Mouse (Mus musculus): Measurements from ENCODE around the gene 4921536K21Rik. TPM values are rescaled to one million over a fixed set of nuclear protein-coding genes. Genes with fewer than 3 reads are reported as not detected.

Gene 4921536K21Rik
- total and polyA plus RNA-seq, 2 experiments from 2014 or later, result 0.12 TPM; not detected in 1

DNA sequence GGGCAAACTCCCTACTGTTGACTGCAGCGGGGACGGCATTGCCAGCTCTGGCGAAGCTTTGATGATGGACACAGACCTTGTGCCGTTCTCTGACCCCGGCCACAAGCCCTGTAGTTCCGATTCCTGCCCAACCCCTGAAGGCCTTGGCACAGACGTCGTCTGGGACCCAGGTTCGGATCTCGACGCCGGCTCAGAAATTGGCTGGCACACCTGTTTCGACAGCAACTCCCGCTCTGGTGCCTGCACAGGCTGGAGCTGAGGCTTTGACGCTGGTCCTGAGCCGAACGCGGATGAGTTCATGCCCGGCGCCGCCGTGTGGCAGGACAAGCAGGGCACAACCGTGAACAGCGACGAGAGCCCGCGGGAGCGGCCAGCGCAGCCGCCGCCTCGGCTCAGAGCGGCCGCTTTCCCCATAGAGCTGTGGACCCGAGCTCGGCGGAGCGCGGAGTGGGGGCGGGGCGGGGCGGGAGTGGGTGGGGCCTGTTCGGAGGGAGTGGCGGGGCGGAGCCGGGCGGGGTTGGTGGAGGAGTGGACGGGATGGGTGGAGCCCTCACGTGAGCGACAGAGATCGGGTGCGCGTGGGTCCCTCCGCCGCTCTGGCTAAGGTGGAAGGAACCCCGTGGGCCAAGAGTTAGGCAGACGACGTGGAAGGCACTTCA lies 31.3 kb downstream of the 4921536K21Rik start, which contains the start of gene Osbp2:
Osbp2 (minus strand) TSS at position 450 of the 659 bp plus-strand sequence.
- peak; percentile 21; the same call in 1 of the 2 replicates for TF ChIP-seq EP300 (IDR thresholded peaks at IDR 0.05; ENCODE audit: low read depth)
- peak; percentile 61 for TF ChIP-seq CTCF (IDR thresholded peaks at IDR 0.05; ENCODE audit: low read depth)
- H3K27me3 ChIP-seq (ENCODE audit: control insufficient read depth, insufficient read depth, low read length), result 0 out of 2 replicates have a peak, but pooled peaks cover 6% of the 10 kb centered on the region
- H3K9ac ChIP-seq (replicated peaks; ENCODE audit: low read depth, low read length), result peak within 1 kb of the TSS; percentile 39; the same call in 1 of the 2 replicates
- DNase-seq (ENCODE audit: low spot score) (peak; percentile 73), ATAC-seq (ENCODE audit: insufficient read depth, low read depth) (peak; percentile 94)
- H3K4me3 ChIP-seq (ENCODE audit: low read depth, low read length), result peak within 1 kb of the TSS; percentile 51
- peak within 1 kb of the TSS; percentile 43 for H3K27ac ChIP-seq (ENCODE audit: low read depth)
- no peaks in the 10 kb centered on the region for H3K36me3 ChIP-seq (replicated peaks; ENCODE audit: control insufficient read depth, insufficient read depth, low read length)
- 5% methylated on average over 48 of the region's 58 CpGs for WGBS
- no peaks in the 10 kb centered on the region for H3K9me3 ChIP-seq (replicated peaks; ENCODE audit: control insufficient read depth, low read length)
- H3K4me2 ChIP-seq (ENCODE audit: low read depth, low read length), result peak within 1 kb of the TSS; percentile 85
- peaks cover 12% of the 10 kb centered on the region for H3K4me1 ChIP-seq (ENCODE audit: control insufficient read depth, insufficient read depth)

- no peaks in the 10 kb centered on the region for H3K9me3 ChIP-seq (replicated peaks; ENCODE audit: control insufficient read depth, low read length)
- TF ChIP-seq EP300 (IDR thresholded peaks at IDR 0.05; ENCODE audit: low read depth) (no peak), CTCF (IDR thresholded peaks at IDR 0.05; ENCODE audit: low read depth) (no peak)
- no peak for DNase-seq (ENCODE audit: low spot score)
- H3K36me3 ChIP-seq (replicated peaks; ENCODE audit: control insufficient read depth, insufficient read depth, low read length), result no peaks in the 10 kb centered on the region
- peak overlapping the region; percentile 85 for H3K4me2 ChIP-seq (ENCODE audit: low read depth, low read length)
- 0 out of 2 replicates have a peak, but pooled peaks cover 6% of the 10 kb centered on the region for H3K27me3 ChIP-seq (ENCODE audit: control insufficient read depth, insufficient read depth, low read length)
- peak overlapping the region; percentile 51 for H3K4me3 ChIP-seq (ENCODE audit: low read depth, low read length)
- ATAC-seq (ENCODE audit: insufficient read depth, low read depth), result peak; percentile 9; the same call in 1 of the 2 replicates
- H3K4me1 ChIP-seq (ENCODE audit: control insufficient read depth, insufficient read depth), result peaks cover 15% of the 10 kb centered on the region
- H3K9ac ChIP-seq (replicated peaks; ENCODE audit: low read depth, low read length), result peak overlapping the region; percentile 39; the same call in 1 of the 2 replicates
- 0 out of 2 replicates have a peak overlapping the region, but pooled peaks have one; percentile 43 for H3K27ac ChIP-seq (ENCODE audit: low read depth)
- 73% methylated on average over 19 of the region's 19 CpGs for WGBS
Measured at GRCm38 (mm10) chr11:3862661-3863453, 32.0 kb downstream of the 4921536K21Rik start.

DNA sequence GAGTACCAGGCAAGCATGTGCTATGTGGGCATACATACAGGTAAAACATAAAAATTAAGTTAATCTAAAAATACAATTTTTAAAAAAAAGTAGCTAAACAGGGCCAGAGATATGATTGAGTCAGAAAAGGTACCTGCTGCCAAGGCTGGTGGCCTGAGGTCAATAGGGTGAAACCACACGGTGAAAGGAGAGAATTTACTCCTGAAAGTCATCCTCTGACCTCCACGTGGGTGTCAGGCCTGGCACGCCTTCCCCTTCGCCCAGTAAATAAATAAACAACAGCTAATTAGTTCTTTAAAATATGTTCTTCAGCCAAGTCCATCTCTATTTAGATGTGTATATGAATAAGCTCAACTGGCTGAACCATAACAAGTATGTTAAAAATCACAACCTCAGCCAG lies 34.5 kb downstream of the 4921536K21Rik start:
- H3K9ac ChIP-seq (replicated peaks; ENCODE audit: low read depth, low read length), result no peak overlapping the region
- DNase-seq (ENCODE audit: low spot score), result no peak
- no peak overlapping the region for H3K4me3 ChIP-seq (ENCODE audit: low read depth, low read length)
- H3K9me3 ChIP-seq (replicated peaks; ENCODE audit: control insufficient read depth, low read length), result no peaks in the 10 kb centered on the region
- H3K4me2 ChIP-seq (ENCODE audit: low read depth, low read length), result no peak overlapping the region
- H3K27ac ChIP-seq (ENCODE audit: low read depth), result no peak overlapping the region
- WGBS, result 70% methylated on average over 4 of the region's 4 CpGs
- TF ChIP-seq EP300 (IDR thresholded peaks at IDR 0.05; ENCODE audit: low read depth) (no peak), CTCF (IDR thresholded peaks at IDR 0.05; ENCODE audit: low read depth) (no peak)
- ATAC-seq (ENCODE audit: insufficient read depth, low read depth), result no peak
- 0 out of 2 replicates have a peak, but pooled peaks cover 5% of the 10 kb centered on the region for H3K27me3 ChIP-seq (ENCODE audit: control insufficient read depth, insufficient read depth, low read length)
- H3K4me1 ChIP-seq (ENCODE audit: control insufficient read depth, insufficient read depth), result peaks cover 17% of the 10 kb centered on the region
- H3K36me3 ChIP-seq (replicated peaks; ENCODE audit: control insufficient read depth, insufficient read depth, low read length), result no peaks in the 10 kb centered on the region

GRCm38 (mm10) chr11:3859778-3860177 lies 35.1 kb downstream of the 4921536K21Rik start:
- 88% methylated on average over 4 of the region's 4 CpGs for WGBS
- no peak for DNase-seq (ENCODE audit: low spot score)
- H3K4me2 ChIP-seq (ENCODE audit: low read depth, low read length), result no peak overlapping the region

DNA sequence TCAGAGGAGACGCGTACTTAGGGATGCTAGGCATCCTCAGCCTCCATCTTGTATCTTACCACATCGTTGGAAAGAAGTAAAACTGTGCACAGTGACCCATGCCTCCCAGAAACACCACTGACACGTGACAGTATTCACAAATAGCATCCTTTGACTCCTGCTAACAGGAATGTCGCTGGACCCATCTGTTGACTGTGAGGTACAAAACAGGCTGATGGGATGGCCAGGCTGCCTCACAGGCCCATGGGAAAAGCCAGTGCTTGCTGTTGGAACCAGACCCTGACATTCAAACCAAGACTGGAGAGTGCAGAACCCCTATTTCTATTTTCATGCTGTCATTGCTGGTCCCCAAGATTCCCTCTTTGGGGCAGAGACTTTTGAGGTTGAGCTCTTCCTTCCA lies 37.0 kb downstream of the 4921536K21Rik start:
- no peak overlapping the region for H3K27ac ChIP-seq (ENCODE audit: low read depth)
- H3K9ac ChIP-seq (replicated peaks; ENCODE audit: low read depth, low read length), result no peak overlapping the region
- no peaks in the 10 kb centered on the region for H3K36me3 ChIP-seq (replicated peaks; ENCODE audit: control insufficient read depth, insufficient read depth, low read length)
- no peak for ATAC-seq (ENCODE audit: insufficient read depth, low read depth)
- no peaks in the 10 kb centered on the region for H3K9me3 ChIP-seq (replicated peaks; ENCODE audit: control insufficient read depth, low read length)
- WGBS, result 62% methylated on average over 5 of the region's 5 CpGs
- H3K27me3 ChIP-seq (ENCODE audit: control insufficient read depth, insufficient read depth, low read length), result no peaks in the 10 kb centered on the region
- H3K4me3 ChIP-seq (ENCODE audit: low read depth, low read length), result no peak overlapping the region
- no peak overlapping the region for H3K4me2 ChIP-seq (ENCODE audit: low read depth, low read length)
- DNase-seq (ENCODE audit: low spot score), result no peak
- H3K4me1 ChIP-seq (ENCODE audit: control insufficient read depth, insufficient read depth), result peaks cover 10% of the 10 kb centered on the region
- TF ChIP-seq EP300 (IDR thresholded peaks at IDR 0.05; ENCODE audit: low read depth) (no peak), CTCF (IDR thresholded peaks at IDR 0.05; ENCODE audit: low read depth) (no peak)

More at GRCm38 (mm10) chr11:3859778-3860177, 35.1 kb downstream of the 4921536K21Rik start:
- no peak for TF ChIP-seq CTCF (IDR thresholded peaks at IDR 0.05; ENCODE audit: low read depth)
- no peak for TF ChIP-seq EP300 (IDR thresholded peaks at IDR 0.05; ENCODE audit: low read depth)
- Histone ChIP-seq H3K27me3 (ENCODE audit: control insufficient read depth, insufficient read depth, low read length) (0 out of 2 replicates have a peak, but pooled peaks cover 3% of the 10 kb centered on the region), H3K9ac (replicated peaks; ENCODE audit: low read depth, low read length) (no peak overlapping the region), H3K27ac (ENCODE audit: low read depth) (no peak overlapping the region), H3K4me1 (ENCODE audit: control insufficient read depth, insufficient read depth) (peaks cover 17% of the 10 kb centered on the region), H3K9me3 (replicated peaks; ENCODE audit: control insufficient read depth, low read length) (no peaks in the 10 kb centered on the region), H3K4me3 (ENCODE audit: low read depth, low read length) (no peak overlapping the region), H3K36me3 (replicated peaks; ENCODE audit: control insufficient read depth, insufficient read depth, low read length) (no peaks in the 10 kb centered on the region)
- no peak for ATAC-seq (ENCODE audit: insufficient read depth, low read depth)
